Mouse (Mus musculus) adrenal gland, postnatal 10 days (tissue): ENCODE measurements around the gene Ttc7b. TPM values are rescaled to one million over a fixed set of nuclear protein-coding genes. Genes with fewer than 3 reads are reported as not detected.

Experiments used
- DNase-seq: peaks from one replicate; pipeline ENCODE4 v3.0.0; 2021; ENCODE audit warnings: mixed read lengths
- total RNA-seq, 2 experiments: library from RNA; stranded (reverse); gene quantifications; 2 replicates each; pipeline ENCODE4 v1.2.3; 2021

Ttc7b gene
- total RNA-seq, 2 experiments from 2014 or later, result 63.4 to 85.3 TPM

- DNase-seq, result no peak
Observed at GRCm38 (mm10) chr12:100414717-100415398, 105.8 kb downstream of the Ttc7b start.

- no peak for DNase-seq
Observed at GRCm38 (mm10) chr12:100408714-100409113, 111.9 kb downstream of the Ttc7b start.

- DNase-seq, result no peak
Observed at GRCm38 (mm10) chr12:100408143-100408542, 112.5 kb downstream of the Ttc7b start.

- DNase-seq, result no peak
Observed at GRCm38 (mm10) chr12:100407371-100407770, 113.3 kb downstream of the Ttc7b start.

- DNase-seq, result no peak
Observed at GRCm38 (mm10) chr12:100406094-100406493, 114.5 kb downstream of the Ttc7b start.

- DNase-seq, result no peak
Observed at GRCm38 (mm10) chr12:100405512-100406030, 115.1 kb downstream of the Ttc7b start.

- DNase-seq, result no peak
Observed at GRCm38 (mm10) chr12:100404430-100404829, 116.2 kb downstream of the Ttc7b start.

- DNase-seq, result no peak
Observed at GRCm38 (mm10) chr12:100403005-100403324, 117.7 kb downstream of the Ttc7b start.

DNA sequence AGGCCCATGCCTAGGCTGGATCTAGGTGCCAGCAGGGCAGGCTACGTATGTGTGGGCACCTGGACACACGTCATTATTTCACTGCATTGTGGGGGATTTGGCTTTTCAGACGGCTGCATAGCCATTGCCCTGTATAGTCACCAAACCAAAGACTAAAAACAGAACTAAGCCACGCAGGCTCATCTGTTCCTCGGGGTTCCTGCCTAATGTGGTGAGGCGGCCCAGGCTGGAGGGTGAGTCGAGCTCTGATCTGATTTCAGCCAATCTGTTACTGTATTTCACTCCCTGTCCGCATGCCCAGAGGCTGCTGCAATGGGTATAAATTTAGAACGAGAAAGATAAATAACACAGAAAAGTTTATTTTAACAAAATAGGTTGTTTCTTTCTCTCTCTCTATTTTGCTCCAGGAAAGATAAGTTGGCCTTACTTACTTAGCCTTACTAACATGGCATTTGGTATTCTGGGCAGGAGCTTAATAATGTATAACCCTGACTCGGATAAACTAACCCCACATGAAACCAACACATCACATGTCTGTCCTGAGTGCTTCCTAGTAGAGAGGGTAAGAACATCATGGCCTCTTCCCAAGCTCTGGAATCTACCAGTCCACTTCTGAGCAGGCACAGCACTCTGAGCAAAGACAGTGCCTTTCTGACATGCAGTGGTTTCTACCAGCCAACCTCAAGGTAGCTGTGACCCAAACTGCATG lies 118.2 kb downstream of the Ttc7b start:
- DNase-seq, result no peak

GRCm38 (mm10) chr12:100400119-100400518 lies 120.5 kb downstream of the Ttc7b start:
- no peak for DNase-seq

DNA sequence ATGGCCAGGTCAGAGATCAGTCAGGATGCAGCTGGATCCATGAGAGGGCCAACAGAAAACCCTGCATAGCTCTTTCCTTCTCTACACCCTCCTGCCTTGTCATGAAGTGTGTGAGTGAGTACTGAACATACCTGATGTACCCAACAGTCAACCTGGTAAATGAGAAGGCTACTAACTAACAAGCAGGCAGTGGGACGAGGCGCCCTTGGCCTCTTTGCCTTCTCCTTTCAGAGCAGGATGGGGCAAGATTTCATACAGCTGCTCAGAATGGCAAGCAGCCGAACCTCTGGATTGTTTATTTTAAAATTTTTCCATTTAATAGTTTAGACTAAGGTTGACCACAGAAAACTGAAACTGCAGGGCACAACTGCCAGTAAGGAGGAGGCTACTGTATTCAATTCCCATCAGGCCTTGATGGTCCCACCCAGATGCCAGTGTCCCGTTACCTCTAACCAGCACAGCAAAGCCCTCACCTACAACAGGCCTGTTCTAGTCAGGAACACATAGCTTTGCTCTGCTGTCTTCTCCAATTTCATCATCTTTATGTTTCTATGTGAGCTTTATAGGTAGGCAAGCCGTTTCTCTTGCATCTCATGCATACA lies 121.4 kb downstream of the Ttc7b start:
- DNase-seq, result no peak

- no peak for DNase-seq
Observed at GRCm38 (mm10) chr12:100398268-100398943, 122.2 kb downstream of the Ttc7b start.

DNA sequence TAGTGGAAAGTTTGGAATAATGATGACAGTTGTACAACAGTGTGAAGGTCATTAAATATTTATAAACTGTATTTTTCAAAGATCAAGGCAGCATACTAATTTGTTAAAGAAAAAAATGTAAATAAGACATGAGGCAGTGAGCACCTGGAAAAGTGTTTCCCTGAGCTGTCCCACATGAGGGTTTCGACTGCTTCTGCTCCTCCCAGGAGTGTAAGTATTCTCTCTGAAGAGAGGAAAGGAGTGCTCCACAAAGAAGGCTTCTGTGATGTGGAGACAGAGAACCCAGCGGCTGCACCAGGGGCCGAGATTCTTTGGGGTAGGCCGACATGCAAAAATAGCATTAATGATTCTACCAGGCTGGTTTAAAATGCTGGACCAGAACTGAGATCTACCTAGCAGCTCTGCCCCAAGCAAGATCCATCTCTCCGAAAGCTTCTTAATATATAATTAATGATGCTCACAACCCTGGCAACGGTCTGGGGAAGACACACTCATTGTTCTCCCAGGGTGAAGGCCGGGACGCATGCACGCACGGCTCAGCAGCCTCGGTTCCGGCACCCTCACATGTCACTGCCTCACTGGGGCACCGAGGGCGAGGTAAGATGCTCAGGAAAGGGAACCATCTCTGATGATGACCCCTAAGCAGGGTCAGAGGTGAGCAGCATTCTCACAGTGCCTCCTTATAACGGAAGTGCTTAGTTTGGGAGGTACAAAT lies 123.0 kb downstream of the Ttc7b start:
- no peak for DNase-seq

DNA sequence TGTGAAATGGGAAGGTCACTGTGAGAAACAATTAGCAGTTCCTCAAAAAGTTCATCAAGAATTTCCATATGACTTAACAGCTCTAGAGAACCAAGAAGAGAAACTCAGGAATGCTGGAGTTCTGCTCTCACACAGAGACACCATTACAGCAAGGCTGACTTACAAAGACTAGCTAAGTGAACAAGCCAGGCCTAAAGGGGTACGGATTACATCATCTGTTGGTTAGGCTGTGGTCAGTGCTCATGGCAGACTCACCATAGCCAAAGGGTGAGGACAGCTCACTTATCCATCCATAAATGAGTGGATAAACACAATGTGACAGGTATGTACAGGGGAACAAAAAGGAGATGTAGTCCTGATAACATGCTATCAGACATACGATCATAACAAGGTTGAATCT lies 123.8 kb downstream of the Ttc7b start:
- DNase-seq, result no peak

DNA sequence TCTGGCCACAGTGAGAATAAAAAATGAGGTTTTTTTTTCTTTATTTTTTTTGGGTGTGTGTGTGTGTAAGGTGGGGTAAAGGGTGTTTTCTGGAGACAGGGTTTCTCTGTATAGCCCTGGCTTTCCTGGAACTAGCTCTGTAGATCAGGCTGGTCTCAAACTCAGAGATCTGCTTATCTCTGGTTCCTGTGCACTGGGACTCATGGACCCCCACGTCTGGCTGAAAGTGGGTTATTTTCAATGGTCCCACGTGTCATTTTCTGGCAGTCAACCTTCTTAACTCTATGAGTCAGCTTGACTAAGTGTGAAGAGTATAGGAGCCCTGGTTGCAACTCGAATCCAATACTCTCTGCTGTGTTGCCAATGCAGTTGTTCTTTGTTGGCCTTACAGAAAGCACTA lies 127.1 kb downstream of the Ttc7b start:
- no peak for DNase-seq

DNA sequence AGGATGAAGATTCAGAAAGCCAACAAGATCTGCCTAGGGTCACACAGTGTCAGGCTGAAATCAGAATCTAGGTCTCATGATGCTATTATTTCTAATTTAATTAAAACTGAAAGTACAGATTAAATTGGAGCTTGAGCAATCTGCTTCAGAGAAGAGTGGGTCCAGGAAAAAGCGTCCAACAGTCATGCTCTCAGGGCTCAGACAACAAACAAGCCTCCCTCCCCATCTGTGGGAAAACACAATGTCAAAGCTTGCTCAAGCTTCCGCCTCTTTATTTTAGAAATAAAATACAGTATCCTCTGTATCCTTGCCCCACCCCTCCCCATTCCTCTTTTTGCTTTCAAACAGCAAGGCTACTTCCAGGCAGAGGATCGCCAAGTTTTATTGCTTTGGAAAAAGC lies 127.5 kb downstream of the Ttc7b start:
- no peak for DNase-seq

- DNase-seq, result no peak
Observed at GRCm38 (mm10) chr12:100392466-100392865, 128.2 kb downstream of the Ttc7b start.

GRCm38 (mm10) chr12:100391890-100392289 lies 128.7 kb downstream of the Ttc7b start:
- DNase-seq, result no peak

DNA sequence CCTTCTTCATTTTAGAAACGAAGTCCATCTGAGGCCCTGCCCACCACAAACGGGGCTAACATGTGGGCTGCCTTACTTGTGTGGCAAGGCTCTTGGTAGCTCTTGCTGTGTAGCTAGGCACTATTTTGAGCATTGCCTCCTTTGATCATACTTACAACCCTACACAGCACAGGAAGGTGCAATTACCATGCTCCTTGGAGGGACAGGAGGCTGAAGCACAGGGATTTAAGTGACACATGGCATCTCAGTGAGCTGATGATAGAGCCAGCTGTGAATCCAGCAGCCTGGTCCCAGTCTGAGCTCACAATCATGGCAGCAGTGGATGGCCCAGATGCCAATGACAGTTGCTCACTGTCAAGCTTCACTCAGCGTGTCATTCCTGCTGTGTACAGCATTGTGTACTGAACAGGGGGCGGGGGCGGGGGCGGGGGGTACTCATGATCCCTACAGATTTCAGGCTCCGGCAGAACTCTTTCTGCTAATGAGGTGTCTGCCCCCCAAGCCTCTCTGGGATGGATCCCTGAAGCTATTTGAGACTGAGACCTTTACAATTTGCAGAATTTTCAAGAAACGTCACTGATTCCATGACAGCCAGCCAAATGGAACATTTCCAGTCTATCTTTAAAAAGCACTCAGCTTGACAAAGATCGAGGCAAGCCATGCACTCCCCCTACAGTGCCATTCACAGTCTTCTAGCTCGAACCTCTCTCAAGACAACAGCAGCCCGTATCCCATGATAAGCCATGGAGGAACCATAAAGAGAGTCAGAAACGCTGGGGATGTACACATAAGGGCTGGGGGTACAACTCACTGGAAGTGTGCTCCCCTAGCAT lies 130.5 kb downstream of the Ttc7b start:
- no peak for DNase-seq

- no peak for DNase-seq
Observed at GRCm38 (mm10) chr12:100386259-100386658, 134.4 kb downstream of the Ttc7b start.

GRCm38 (mm10) chr12:100382526-100382925 lies 138.1 kb downstream of the Ttc7b start:
- DNase-seq, result peak; percentile 47
